20 mouse cellular contexts compared by ENCODE assay signal in genomic region chr15:11451635-11452034, GRCm38 (mm10). TPM values are rescaled to one million over a fixed set of nuclear protein-coding genes. Genes with fewer than 3 reads are reported as not detected.
DNase-seq lines count a peak whose midpoint lies in the region; ATAC-seq lines count a peak whose summit lies in the region.
"Had no signal": no experiment of that assay in that cellular context is flagged by ENCODE, and none has a peak within 500 bp of the region (broad histone marks: within the 10 kb centered on the region; RNA-seq: fewer than 3 reads in every experiment).

No protein-coding gene starts in this region.

- peak; percentile 15 for DNase-seq in 416B (ENCODE audit: low read depth)
- DNase-seq in B cell, adult 2 months: no peak
- DNase-seq in natural killer cell, adult 2 months (ENCODE audit: low spot score in 2 of 2): no peak
- DNase-seq in lung, adult 18-20 months: no peak
- DNase-seq: adrenal gland, adult 2 months; adrenal gland, adult 8-10 months; adrenal gland, postnatal 10 days; adrenal gland, postnatal 14 days; adrenal gland, postnatal 25 days; adrenal gland, postnatal 36 days; cerebellum, adult 11 months; cerebellum, adult 11-12 months; cerebellum, adult 18-20 months; cerebellum, adult 2 months; cerebellum, adult 8-10 months had no signal

- ATAC-seq in common myeloid progenitor, adult 5-6 weeks (replicated peaks; ENCODE audit: low read depth, poor library complexity, severe bottlenecking): peak; percentile 60
- ATAC-seq in hematopoietic stem cell, adult 5-6 weeks (replicated peaks in 1 of 2; ENCODE audit: insufficient read depth in 1 of 2, low FRiP score in 2 of 2, low TSS enrichment in 1 of 2, low read depth in 1 of 2, poor library complexity in 2 of 2, severe bottlenecking in 2 of 2): peak; percentile 66 to 82
- ATAC-seq: activated CD4-positive, CD25-positive, alpha-beta regulatory T cell, adult 4 months; CD4-positive, CD25-positive, alpha-beta regulatory T cell, adult 4 months; Patski had no signal

RNA-seq across cellular contexts. Expression of gene Tars, which starts 52.2 kb away (rescaled TPM):
- total RNA-seq in common myeloid progenitor, adult 5-6 weeks (2017): 67.5 and 127 TPM in 2 replicates
- total RNA-seq in hematopoietic stem cell, adult 5-6 weeks (2017): 56.3 and 58.9 TPM in 2 replicates
